Mouse (Mus musculus) liver, embryonic 14.5 days (tissue): ENCODE results near the gene Rex1bd.
A peak's percentile ranks its signal among the peaks of the same experiment; 100 is the strongest.

ENCODE experiments used
- CTCF ChIP-seq: IDR thresholded peaks from 2 replicates; pipeline ENCODE4 v1.5.1; 2016; ENCODE audit warnings: antibody characterized with exemption, low read depth, control low read depth
- EP300 ChIP-seq: IDR thresholded peaks from 2 replicates; pipeline ENCODE4 v1.6.1; 2016; ENCODE audit warnings: antibody characterized with exemption, low read depth

DNA sequence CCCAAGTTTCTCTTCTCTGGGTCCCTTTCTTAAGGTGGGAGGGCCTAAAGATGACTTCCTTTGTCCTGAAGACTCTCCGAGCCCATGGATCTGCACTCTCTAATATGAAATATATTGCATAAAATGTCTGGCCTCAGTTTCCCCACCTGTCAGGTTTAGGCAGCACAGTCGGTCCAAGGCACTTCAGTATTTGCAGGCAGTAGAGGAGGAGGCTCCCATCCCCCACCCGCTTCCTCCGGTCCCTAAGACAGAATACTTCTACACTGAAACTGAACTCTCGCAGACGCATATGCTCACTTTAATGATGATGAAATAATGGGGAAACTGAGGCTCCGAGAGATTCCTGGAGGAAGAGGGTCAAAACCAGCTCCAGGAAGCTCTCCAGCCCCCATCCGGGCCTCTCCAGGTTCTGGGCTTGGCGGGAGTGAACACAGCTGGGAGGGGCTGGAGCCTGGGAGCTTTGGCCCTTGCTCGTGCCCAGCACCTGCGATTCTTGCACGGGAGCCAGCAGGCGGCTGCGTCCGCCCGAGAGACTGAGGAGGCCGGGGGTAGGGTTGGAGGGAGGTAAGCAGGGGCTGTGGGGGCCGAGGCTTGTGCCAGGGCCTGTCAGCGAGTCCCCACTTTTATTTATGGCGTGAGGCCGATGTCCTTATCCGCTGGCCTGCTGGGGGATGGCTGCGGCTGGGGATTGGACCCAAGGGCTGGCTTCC is 4.6 kb downstream of the Rex1bd start:
- no peak for TF ChIP-seq EP300
- TF ChIP-seq CTCF = 0 out of 2 replicates have a peak, but pooled peaks have one; percentile 16
